11 mouse cellular contexts compared by ENCODE assay signal in genomic region chr13:111819106-111819505, GRCm38 (mm10).
"Had no signal": no experiment of that assay in that cellular context is flagged by ENCODE, and none has a peak within 500 bp of the region (broad histone marks: within the 10 kb centered on the region; RNA-seq: fewer than 3 reads in every experiment).

No protein-coding gene starts in this region.

- H3K27me3 ChIP-seq: limb, embryonic 13.5 days; liver, embryonic 15.5 days; lung, embryonic 15.5 days; neural tube, embryonic 15.5 days had no signal

- H3K27ac ChIP-seq: kidney, postnatal 0 days; limb, embryonic 13.5 days; liver, embryonic 15.5 days; lung, embryonic 15.5 days; neural tube, embryonic 15.5 days had no signal

- H3K9me3 ChIP-seq: limb, embryonic 13.5 days; liver, embryonic 15.5 days; neural tube, embryonic 15.5 days had no signal

- DNase-seq: kidney, adult 9 months; layer of hippocampus, adult 9-11 months; layer of hippocampus, postnatal 36 days; midbrain, embryonic 14.5 days; thymus, postnatal 4 days had no signal

- H3K9ac ChIP-seq: limb, embryonic 13.5 days; liver, embryonic 15.5 days; lung, embryonic 15.5 days; neural tube, embryonic 15.5 days had no signal

- H3K4me3 ChIP-seq: limb, embryonic 13.5 days; liver, embryonic 15.5 days; lung, embryonic 15.5 days; myocyte; neural tube, embryonic 15.5 days had no signal

- H3K4me1 ChIP-seq: limb, embryonic 13.5 days; lung, embryonic 15.5 days; neural tube, embryonic 15.5 days had no signal

- H3K36me3 ChIP-seq: limb, embryonic 13.5 days; liver, embryonic 15.5 days; lung, embryonic 15.5 days; neural tube, embryonic 15.5 days had no signal

- H3K4me2 ChIP-seq: limb, embryonic 13.5 days; lung, embryonic 15.5 days; neural tube, embryonic 15.5 days had no signal
